Mouse (Mus musculus): ENCODE results near the gene Slc30a10. TPM values are rescaled to one million over a fixed set of nuclear protein-coding genes. Genes with fewer than 3 reads are reported as not detected.

Gene Slc30a10
- under 1 TPM in 1 of 2 experiments, not detected in 1; 0.03 TPM for total RNA-seq (2021)
- long read RNA-seq, experiment 1 = 0 reads
- long read RNA-seq, experiment 2 = 0 reads

GRCm38 (mm10) chr1:185454575-185454954, at the start of gene Slc30a10:
TSS of gene Slc30a10 (plus strand) at chr1:185454848.
- DNase-seq = peak; percentile 4 to 10

GRCm38 (mm10) chr1:185405921-185406320, 48.7 kb upstream of the Slc30a10 start:
- no peak for DNase-seq

- no peak for DNase-seq
Observed at GRCm38 (mm10) chr1:185409831-185410230, 44.8 kb upstream of the Slc30a10 start.

- no peak for DNase-seq
Observed at GRCm38 (mm10) chr1:185418011-185418410, 36.6 kb upstream of the Slc30a10 start.

- DNase-seq = no peak
Observed at GRCm38 (mm10) chr1:185419805-185420204, 34.8 kb upstream of the Slc30a10 start.

- no peak for DNase-seq
Observed at GRCm38 (mm10) chr1:185420776-185421175, 33.9 kb upstream of the Slc30a10 start.

- DNase-seq = no peak
Observed at GRCm38 (mm10) chr1:185426583-185426982, 28.1 kb upstream of the Slc30a10 start.

- no peak for DNase-seq
Observed at GRCm38 (mm10) chr1:185430488-185430887, 24.2 kb upstream of the Slc30a10 start.

GRCm38 (mm10) chr1:185431245-185431997, 23.2 kb upstream of the Slc30a10 start:
- no peak for DNase-seq

- DNase-seq = no peak
Observed at GRCm38 (mm10) chr1:185431998-185432317, 22.7 kb upstream of the Slc30a10 start.

- no peak for DNase-seq
Observed at GRCm38 (mm10) chr1:185433112-185433511, 21.5 kb upstream of the Slc30a10 start.

- DNase-seq = peak; percentile 17 to 35
Observed at GRCm38 (mm10) chr1:185438841-185439580, 15.6 kb upstream of the Slc30a10 start.

GRCm38 (mm10) chr1:185441703-185442472, 12.8 kb upstream of the Slc30a10 start:
- DNase-seq = no peak

GRCm38 (mm10) chr1:185448936-185449335, 5.7 kb upstream of the Slc30a10 start:
- no peak for DNase-seq

- no peak for DNase-seq
Observed at GRCm38 (mm10) chr1:185449727-185450126, 4.9 kb upstream of the Slc30a10 start.

- no peak for DNase-seq
Observed at GRCm38 (mm10) chr1:185451077-185451476, 3.6 kb upstream of the Slc30a10 start.

- no peak for DNase-seq
Observed at GRCm38 (mm10) chr1:185451495-185451894, 3.2 kb upstream of the Slc30a10 start.

- DNase-seq = no peak
Observed at GRCm38 (mm10) chr1:185452461-185452860, 2.2 kb upstream of the Slc30a10 start.

- no peak for DNase-seq
Observed at GRCm38 (mm10) chr1:185454144-185454543, 504 bp upstream of the Slc30a10 start.

GRCm38 (mm10) chr1:185454955-185455701, 480 bp downstream of the Slc30a10 start:
- peak; percentile 6 to 9 for DNase-seq

- DNase-seq = no peak
Observed at GRCm38 (mm10) chr1:185456327-185456726, 1.7 kb downstream of the Slc30a10 start.

GRCm38 (mm10) chr1:185460096-185460495, 5.4 kb downstream of the Slc30a10 start:
- no peak for DNase-seq
